Mouse (Mus musculus): ENCODE measurements at regions not wholly inside any gene's neighbourhood (a gene's known extent, or its start where the extent isn't known, plus 50 kb on each side); places are given as distances from the start of the nearest gene placed in this dataset.

- H3K9me3 ChIP-seq (replicated peaks; ENCODE audit: control insufficient read depth, low read length), result no peaks in the 10 kb centered on the region
- H3K27ac ChIP-seq (ENCODE audit: low read length), result peak overlapping the region; percentile 74
- H3K9ac ChIP-seq (ENCODE audit: low read length), result no peak overlapping the region
- WGBS, result 40% methylated on average over 11 of the region's 11 CpGs
- ATAC-seq (ENCODE audit: insufficient read depth, low FRiP score), result peak; percentile 80
- 0 out of 2 replicates have a peak overlapping the region, but pooled peaks have one; percentile 7 for H3K4me2 ChIP-seq (ENCODE audit: low read depth, low read length)
- H3K27me3 ChIP-seq (ENCODE audit: control insufficient read depth, insufficient read depth, low read length), result no peaks in the 10 kb centered on the region
- no peaks in the 10 kb centered on the region for H3K36me3 ChIP-seq (ENCODE audit: control insufficient read depth, insufficient read depth, low read length)
- peaks cover 7% of the 10 kb centered on the region; the same call in 1 of the 2 replicates for H3K4me1 ChIP-seq (ENCODE audit: control insufficient read depth, insufficient read depth, low read length)
- H3K4me3 ChIP-seq (replicated peaks; ENCODE audit: low read length), result no peak overlapping the region
Observed at GRCm38 (mm10) chr4:55929141-55929782, 397.0 kb upstream of the Klf4 start.

DNA sequence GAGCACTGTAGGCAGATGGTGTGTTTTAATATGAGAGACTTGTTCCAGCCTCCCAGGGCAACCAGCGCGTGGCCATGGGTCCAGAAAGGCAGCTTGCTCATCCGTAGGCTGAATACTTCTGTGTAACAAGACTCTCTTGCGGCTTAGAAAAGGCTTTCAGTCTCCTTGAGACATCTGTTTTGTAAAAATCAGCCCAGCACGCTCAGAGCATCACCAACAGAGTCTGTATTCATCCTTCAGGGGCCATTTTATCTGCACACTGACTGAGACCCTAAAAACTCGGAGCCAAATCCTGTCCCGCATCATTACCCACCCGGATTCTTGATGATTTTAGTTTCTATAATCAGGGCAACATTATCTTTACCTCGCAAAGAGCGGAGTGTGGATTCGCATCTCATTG lies 396.4 kb upstream of the Klf4 start:
- peak overlapping the region; percentile 74 for H3K27ac ChIP-seq (ENCODE audit: low read length)
- no peaks in the 10 kb centered on the region for H3K36me3 ChIP-seq (ENCODE audit: control insufficient read depth, insufficient read depth, low read length)
- H3K4me3 ChIP-seq (replicated peaks; ENCODE audit: low read length), result no peak overlapping the region
- no peak overlapping the region for H3K9ac ChIP-seq (ENCODE audit: low read length)
- ATAC-seq (ENCODE audit: insufficient read depth, low FRiP score), result no peak
- 0 out of 2 replicates have a peak overlapping the region, but pooled peaks have one; percentile 7 for H3K4me2 ChIP-seq (ENCODE audit: low read depth, low read length)
- 81% methylated on average over 11 of the region's 11 CpGs for WGBS
- no peaks in the 10 kb centered on the region for H3K9me3 ChIP-seq (replicated peaks; ENCODE audit: control insufficient read depth, low read length)
- H3K4me1 ChIP-seq (ENCODE audit: control insufficient read depth, insufficient read depth, low read length), result peaks cover 7% of the 10 kb centered on the region; the same call in 1 of the 2 replicates
- H3K27me3 ChIP-seq (ENCODE audit: control insufficient read depth, insufficient read depth, low read length), result no peaks in the 10 kb centered on the region

GRCm38 (mm10) chr4:55928196-55928595 lies 395.9 kb upstream of the Klf4 start:
- Histone ChIP-seq H3K9me3 (replicated peaks; ENCODE audit: control insufficient read depth, low read length) (no peaks in the 10 kb centered on the region), H3K36me3 (ENCODE audit: control insufficient read depth, insufficient read depth, low read length) (no peaks in the 10 kb centered on the region), H3K27me3 (ENCODE audit: control insufficient read depth, insufficient read depth, low read length) (no peaks in the 10 kb centered on the region), H3K4me2 (ENCODE audit: low read depth, low read length) (no peak overlapping the region), H3K9ac (ENCODE audit: low read length) (no peak overlapping the region), H3K4me3 (replicated peaks; ENCODE audit: low read length) (no peak overlapping the region), H3K4me1 (ENCODE audit: control insufficient read depth, insufficient read depth, low read length) (peaks cover 7% of the 10 kb centered on the region; the same call in 1 of the 2 replicates), H3K27ac (ENCODE audit: low read length) (peak overlapping the region; percentile 74)
- WGBS, result 68% methylated on average over 6 of the region's 6 CpGs
- no peak for ATAC-seq (ENCODE audit: insufficient read depth, low FRiP score)

- H3K27me3 ChIP-seq (ENCODE audit: control insufficient read depth, insufficient read depth, low read length), result no peaks in the 10 kb centered on the region
- ATAC-seq (ENCODE audit: insufficient read depth, low FRiP score), result no peak; the same call in 1 of the 2 replicates
- H3K36me3 ChIP-seq (ENCODE audit: control insufficient read depth, insufficient read depth, low read length), result no peaks in the 10 kb centered on the region
- H3K9ac ChIP-seq (ENCODE audit: low read length), result no peak overlapping the region
- H3K27ac ChIP-seq (ENCODE audit: low read length), result no peak overlapping the region
- peaks cover 7% of the 10 kb centered on the region; the same call in 1 of the 2 replicates for H3K4me1 ChIP-seq (ENCODE audit: control insufficient read depth, insufficient read depth, low read length)
- 63% methylated on average over 4 of the region's 4 CpGs for WGBS
- H3K4me3 ChIP-seq (replicated peaks; ENCODE audit: low read length), result no peak overlapping the region
- no peak overlapping the region for H3K4me2 ChIP-seq (ENCODE audit: low read depth, low read length)
- no peaks in the 10 kb centered on the region for H3K9me3 ChIP-seq (replicated peaks; ENCODE audit: control insufficient read depth, low read length)
Observed at GRCm38 (mm10) chr4:55927391-55927790, 395.1 kb upstream of the Klf4 start.

- no peak for ATAC-seq (ENCODE audit: insufficient read depth, low FRiP score)
- peaks cover 7% of the 10 kb centered on the region; the same call in 1 of the 2 replicates for H3K4me1 ChIP-seq (ENCODE audit: control insufficient read depth, insufficient read depth, low read length)
- H3K27ac ChIP-seq (ENCODE audit: low read length), result no peak overlapping the region
- no peaks in the 10 kb centered on the region for H3K36me3 ChIP-seq (ENCODE audit: control insufficient read depth, insufficient read depth, low read length)
- WGBS, result 82% methylated on average over 3 of the region's 3 CpGs
- no peaks in the 10 kb centered on the region for H3K27me3 ChIP-seq (ENCODE audit: control insufficient read depth, insufficient read depth, low read length)
- H3K9me3 ChIP-seq (replicated peaks; ENCODE audit: control insufficient read depth, low read length), result no peaks in the 10 kb centered on the region
- H3K4me2 ChIP-seq (ENCODE audit: low read depth, low read length), result no peak overlapping the region
- no peak overlapping the region for H3K9ac ChIP-seq (ENCODE audit: low read length)
- no peak overlapping the region for H3K4me3 ChIP-seq (replicated peaks; ENCODE audit: low read length)
Observed at GRCm38 (mm10) chr4:55924974-55925373, 392.7 kb upstream of the Klf4 start.

DNA sequence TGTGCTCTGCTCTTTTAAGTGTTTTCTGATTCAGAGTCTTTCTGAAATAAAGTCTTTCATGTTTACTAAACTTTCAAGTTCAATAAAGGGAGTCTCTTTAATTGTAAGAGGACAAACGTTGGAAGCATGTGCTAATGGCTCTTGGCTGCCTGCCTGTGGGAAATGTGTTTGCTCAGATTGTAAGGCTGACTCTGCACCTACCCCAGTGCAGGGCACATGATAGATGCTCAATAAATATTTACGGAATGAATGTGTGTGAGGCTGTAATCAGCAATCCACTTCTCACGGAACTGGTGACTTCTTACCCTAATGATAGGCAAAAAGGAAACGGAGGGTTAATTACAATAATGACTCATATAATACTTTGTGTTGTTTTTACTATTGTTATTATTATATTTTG lies 389.0 kb upstream of the Klf4 start:
- Histone ChIP-seq H3K9me3 (replicated peaks; ENCODE audit: control insufficient read depth, low read length) (no peaks in the 10 kb centered on the region), H3K9ac (ENCODE audit: low read length) (no peak overlapping the region), H3K27ac (ENCODE audit: low read length) (no peak overlapping the region), H3K27me3 (ENCODE audit: control insufficient read depth, insufficient read depth, low read length) (no peaks in the 10 kb centered on the region), H3K4me2 (ENCODE audit: low read depth, low read length) (no peak overlapping the region), H3K4me3 (replicated peaks; ENCODE audit: low read length) (no peak overlapping the region), H3K4me1 (ENCODE audit: control insufficient read depth, insufficient read depth, low read length) (no peaks in the 10 kb centered on the region), H3K36me3 (ENCODE audit: control insufficient read depth, insufficient read depth, low read length) (no peaks in the 10 kb centered on the region)
- 44% methylated on average over 4 of the region's 4 CpGs for WGBS
- peak; percentile 71 for ATAC-seq (ENCODE audit: insufficient read depth, low FRiP score)

- 53% methylated on average over 12 of the region's 12 CpGs for WGBS
- Histone ChIP-seq H3K4me3 (replicated peaks; ENCODE audit: low read length) (no peak overlapping the region), H3K4me1 (ENCODE audit: control insufficient read depth, insufficient read depth, low read length) (no peaks in the 10 kb centered on the region), H3K27ac (ENCODE audit: low read length) (peak overlapping the region; percentile 65), H3K9ac (ENCODE audit: low read length) (no peak overlapping the region), H3K36me3 (ENCODE audit: control insufficient read depth, insufficient read depth, low read length) (no peaks in the 10 kb centered on the region), H3K27me3 (ENCODE audit: control insufficient read depth, insufficient read depth, low read length) (no peaks in the 10 kb centered on the region), H3K9me3 (replicated peaks; ENCODE audit: control insufficient read depth, low read length) (no peaks in the 10 kb centered on the region), H3K4me2 (ENCODE audit: low read depth, low read length) (no peak overlapping the region)
- ATAC-seq (ENCODE audit: insufficient read depth, low FRiP score), result peak; percentile 56; the same call in 1 of the 2 replicates
Observed at GRCm38 (mm10) chr4:55894116-55894885, 362.0 kb upstream of the Klf4 start.

DNA sequence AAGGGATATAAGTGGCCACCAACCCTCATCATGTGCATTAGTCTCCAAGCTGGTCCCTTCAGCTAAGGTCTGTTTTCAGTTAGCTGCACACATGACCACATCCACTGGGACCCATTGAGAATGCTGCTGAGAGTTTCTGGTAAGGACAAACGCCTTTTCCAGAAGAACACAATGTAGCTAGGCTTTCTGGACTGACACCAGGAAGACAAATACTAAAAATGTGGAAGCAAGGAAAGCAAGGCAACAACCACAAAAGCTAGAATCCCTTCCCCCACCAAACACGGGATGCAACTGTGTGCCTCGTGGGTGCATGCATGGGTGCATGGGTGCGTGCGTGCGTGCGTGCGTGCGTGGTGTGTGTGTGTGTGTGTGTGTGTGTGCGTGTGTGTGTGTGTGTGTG lies 359.4 kb upstream of the Klf4 start:
- ATAC-seq (ENCODE audit: insufficient read depth, low FRiP score), result no peak
- WGBS, result 91% methylated on average over 10 of the region's 10 CpGs
- Histone ChIP-seq H3K4me3 (replicated peaks; ENCODE audit: low read length) (no peak overlapping the region), H3K27me3 (ENCODE audit: control insufficient read depth, insufficient read depth, low read length) (no peaks in the 10 kb centered on the region), H3K4me2 (ENCODE audit: low read depth, low read length) (no peak overlapping the region), H3K9me3 (replicated peaks; ENCODE audit: control insufficient read depth, low read length) (no peaks in the 10 kb centered on the region), H3K4me1 (ENCODE audit: control insufficient read depth, insufficient read depth, low read length) (no peaks in the 10 kb centered on the region), H3K9ac (ENCODE audit: low read length) (no peak overlapping the region), H3K36me3 (ENCODE audit: control insufficient read depth, insufficient read depth, low read length) (no peaks in the 10 kb centered on the region), H3K27ac (ENCODE audit: low read length) (no peak overlapping the region)

- Histone ChIP-seq H3K27me3 (ENCODE audit: control insufficient read depth, insufficient read depth, low read length) (no peaks in the 10 kb centered on the region), H3K27ac (ENCODE audit: low read length) (no peak overlapping the region), H3K36me3 (ENCODE audit: control insufficient read depth, insufficient read depth, low read length) (no peaks in the 10 kb centered on the region), H3K4me2 (ENCODE audit: low read depth, low read length) (no peak overlapping the region), H3K4me3 (replicated peaks; ENCODE audit: low read length) (no peak overlapping the region), H3K9ac (ENCODE audit: low read length) (no peak overlapping the region), H3K4me1 (ENCODE audit: control insufficient read depth, insufficient read depth, low read length) (no peaks in the 10 kb centered on the region), H3K9me3 (replicated peaks; ENCODE audit: control insufficient read depth, low read length) (no peaks in the 10 kb centered on the region)
- 67% methylated on average over 6 of the region's 6 CpGs for WGBS
- ATAC-seq (ENCODE audit: insufficient read depth, low FRiP score), result no peak
Observed at GRCm38 (mm10) chr4:55887581-55887980, 355.3 kb upstream of the Klf4 start.

Measured in stomach, embryonic 16.5 days (tissue).